ENCODE assay signal across 17 mouse cellular contexts in the genomic region with DNA sequence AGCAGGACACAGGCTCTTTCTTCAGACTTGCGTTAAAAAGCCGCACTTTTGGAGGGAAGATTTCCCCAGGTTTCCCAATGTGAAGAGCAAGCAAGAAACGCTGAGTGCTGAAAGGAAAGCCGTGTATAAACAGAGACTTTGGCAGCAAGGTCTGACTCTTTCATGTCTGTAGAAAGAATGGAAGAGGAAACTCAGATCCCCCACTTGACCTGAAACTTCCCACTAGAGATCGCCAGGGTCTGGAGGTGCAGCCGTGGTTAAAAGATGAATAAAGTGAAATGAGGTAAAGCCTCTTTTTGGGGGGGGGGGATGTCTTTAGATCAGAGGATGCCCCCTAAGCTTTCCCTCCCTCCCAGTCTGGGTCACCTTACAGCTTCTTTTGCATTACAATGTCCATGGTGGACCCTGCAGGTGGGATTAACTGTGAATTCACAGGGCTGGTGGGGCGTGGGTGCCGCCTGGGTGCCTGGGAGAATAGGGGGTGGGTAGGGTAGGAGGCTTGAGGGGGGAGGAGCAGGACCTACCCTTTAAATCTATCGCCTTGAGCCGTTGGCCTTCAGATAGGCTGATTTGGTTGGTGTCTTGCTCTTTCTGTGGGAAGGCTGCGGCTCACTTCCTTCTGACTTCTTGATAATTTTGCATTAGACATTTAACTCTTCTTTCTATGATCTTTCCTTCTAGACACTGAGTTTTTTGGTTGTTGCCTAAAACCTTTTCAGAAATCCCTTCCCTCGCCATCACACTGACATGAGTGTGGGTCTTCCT. TPM values are rescaled to one million over a fixed set of nuclear protein-coding genes. Genes with fewer than 3 reads are reported as not detected.
"Had no signal": no experiment of that assay in that cellular context is flagged by ENCODE, and none has a peak within 500 bp of the region (broad histone marks: within the 10 kb centered on the region; RNA-seq: fewer than 3 reads in every experiment).

A gene (plus strand): TSS at position 454 of the 765 bp plus-strand sequence.

- H3K4me2 ChIP-seq: limb, embryonic 12.5 days; lung, embryonic 15.5 days; midbrain, embryonic 15.5 days; neural tube, embryonic 12.5 days had no signal

- H3K9me3 ChIP-seq: limb, embryonic 12.5 days; lung, embryonic 15.5 days; midbrain, embryonic 15.5 days; neural tube, embryonic 12.5 days had no signal

- H3K27ac ChIP-seq: layer of hippocampus, adult 2 months; limb, embryonic 12.5 days; liver, embryonic 14.5 days; lung, embryonic 15.5 days; midbrain, embryonic 15.5 days; neural tube, embryonic 12.5 days; stomach, postnatal 0 days had no signal

- ATAC-seq: midbrain, embryonic 15.5 days had no signal

- H3K4me3 ChIP-seq: layer of hippocampus, adult 2 months; limb, embryonic 12.5 days; lung, embryonic 15.5 days; midbrain, embryonic 15.5 days; neural tube, embryonic 12.5 days had no signal

- DNase-seq: kidney, adult 8-10 months; kidney, postnatal 36 days; liver; lung, postnatal 36 days; thymus, postnatal 4 days had no signal

- H3K9ac ChIP-seq: limb, embryonic 12.5 days; liver, embryonic 14.5 days; lung, embryonic 15.5 days; midbrain, embryonic 15.5 days; neural tube, embryonic 12.5 days had no signal

- H3K36me3 ChIP-seq: limb, embryonic 12.5 days; lung, embryonic 15.5 days; midbrain, embryonic 15.5 days; neural tube, embryonic 12.5 days had no signal

- H3K4me1 ChIP-seq: neural tube, embryonic 12.5 days had no signal

RNA-seq across cellular contexts. Expression of the gene that starts here (rescaled TPM):
- total RNA-seq: layer of hippocampus, adult 2 months; layer of hippocampus, postnatal 10 days; left cerebral cortex, postnatal 36 days; megakaryocyte progenitor cell, adult 5-6 weeks; monocyte, adult 5-6 weeks; neutrophil, adult 5-6 weeks had no signal
